In genomic region chr8:108709441-108709840, GRCm38 (mm10) we compare ENCODE assay signal across 10 mouse cellular contexts.
DNase-seq lines count a peak whose midpoint lies in the region; ATAC-seq lines count a peak whose summit lies in the region.
"Had no signal": no experiment of that assay in that cellular context is flagged by ENCODE, and none has a peak within 500 bp of the region (broad histone marks: within the 10 kb centered on the region; RNA-seq: fewer than 3 reads in every experiment).

No protein-coding gene starts in this region.

- ATAC-seq in heart, embryonic 14.5 days (ENCODE audit: insufficient number of reproducible peaks, insufficient read depth, low FRiP score, low read depth) = no peak
- ATAC-seq in embryonic facial prominence, embryonic 14.5 days (ENCODE audit: low read depth) = no peak
- ATAC-seq in hindbrain, embryonic 16.5 days = no peak
- ATAC-seq in midbrain, embryonic 12.5 days (ENCODE audit: low FRiP score, low read depth) = no peak

- H3K4me1 ChIP-seq in heart, embryonic 14.5 days (ENCODE audit: control insufficient read depth in 2 of 2, insufficient read depth in 2 of 2, low read length in 2 of 2) = peaks cover 31 to 68% of the 10 kb centered on the region in 2 experiments
- peaks cover 78% of the 10 kb centered on the region for H3K4me1 ChIP-seq in embryonic facial prominence, embryonic 14.5 days (ENCODE audit: control insufficient read depth, insufficient read depth, low read length)
- H3K4me1 ChIP-seq in hindbrain, embryonic 16.5 days (ENCODE audit: control insufficient read depth, insufficient read depth, low read depth, low read length) = peaks cover 6% of the 10 kb centered on the region
- peaks cover 85% of the 10 kb centered on the region for H3K4me1 ChIP-seq in midbrain, embryonic 12.5 days

- H3K36me3 ChIP-seq in heart, embryonic 14.5 days (ENCODE audit: control insufficient read depth, insufficient read depth, low read length) = no peaks in the 10 kb centered on the region
- no peaks in the 10 kb centered on the region for H3K36me3 ChIP-seq in embryonic facial prominence, embryonic 14.5 days (ENCODE audit: control insufficient read depth, insufficient read depth, low read length)
- H3K36me3 ChIP-seq in hindbrain, embryonic 16.5 days (ENCODE audit: control insufficient read depth, insufficient read depth, low read length) = no peaks in the 10 kb centered on the region
- no peaks in the 10 kb centered on the region for H3K36me3 ChIP-seq in midbrain, embryonic 12.5 days

- H3K4me2 ChIP-seq in heart, embryonic 14.5 days (ENCODE audit: low read length) = 0 out of 2 replicates have a peak overlapping the region, but pooled peaks have one; percentile 4
- peak overlapping the region; percentile 96; the same call in 1 of the 2 replicates for H3K4me2 ChIP-seq in embryonic facial prominence, embryonic 14.5 days (ENCODE audit: low read depth, low read length)
- H3K4me2 ChIP-seq in hindbrain, embryonic 16.5 days (ENCODE audit: low read length) = peak overlapping the region; percentile 32
- H3K4me2 ChIP-seq in midbrain, embryonic 12.5 days (replicated peaks) = peak overlapping the region; percentile 61

- H3K27ac ChIP-seq in heart, embryonic 14.5 days (replicated peaks in 1 of 2; ENCODE audit: control insufficient read depth in 1 of 2, insufficient read depth in 1 of 2, low read depth in 2 of 2, low read length in 2 of 2) = no peak overlapping the region
- peak overlapping the region; percentile 99 for H3K27ac ChIP-seq in embryonic facial prominence, embryonic 14.5 days (replicated peaks; ENCODE audit: low read depth, low read length)
- H3K27ac ChIP-seq in hindbrain, embryonic 16.5 days (ENCODE audit: low read depth, low read length) = peak overlapping the region; percentile 59
- peak overlapping the region; percentile 100 for H3K27ac ChIP-seq in midbrain, embryonic 12.5 days (replicated peaks)
- H3K27ac ChIP-seq: liver, embryonic 14.5 days had no signal

- H3K4me3 ChIP-seq in heart, embryonic 14.5 days (ENCODE audit: control insufficient read depth in 1 of 2, insufficient read depth in 1 of 2, low read depth in 1 of 2, low read length in 2 of 2) = no peak overlapping the region
- no peak overlapping the region for H3K4me3 ChIP-seq in embryonic facial prominence, embryonic 14.5 days (ENCODE audit: low read depth, low read length)
- H3K4me3 ChIP-seq in hindbrain, embryonic 16.5 days (ENCODE audit: low read length) = no peak overlapping the region; the same call in 1 of the 2 replicates
- no peak overlapping the region for H3K4me3 ChIP-seq in midbrain, embryonic 12.5 days

- no peaks in the 10 kb centered on the region for H3K9me3 ChIP-seq in heart, embryonic 14.5 days (ENCODE audit: control insufficient read depth, low read length)
- no peaks in the 10 kb centered on the region for H3K9me3 ChIP-seq in embryonic facial prominence, embryonic 14.5 days (ENCODE audit: control insufficient read depth, low read length)
- H3K9me3 ChIP-seq in hindbrain, embryonic 16.5 days (ENCODE audit: control insufficient read depth, low read length) = no peaks in the 10 kb centered on the region
- no peaks in the 10 kb centered on the region for H3K9me3 ChIP-seq in midbrain, embryonic 12.5 days

- DNase-seq in heart, postnatal 25 days (ENCODE audit: low spot score) = no peak
- no peak for DNase-seq in embryonic facial prominence, embryonic 14.5 days (ENCODE audit: low spot score)
- no peak for DNase-seq in cerebellum, adult 18-20 months
- DNase-seq in Muller cell, postnatal 12 days (ENCODE audit: inconsistent ontology term) = no peak
- DNase-seq in thymus, postnatal 10 days (ENCODE audit: low spot score in 2 of 2) = no peak
- DNase-seq: cerebellum, postnatal 14 days had no signal

- no peaks in the 10 kb centered on the region for H3K27me3 ChIP-seq in heart, embryonic 14.5 days (ENCODE audit: control insufficient read depth, insufficient read depth, low read length)
- no peaks in the 10 kb centered on the region for H3K27me3 ChIP-seq in embryonic facial prominence, embryonic 14.5 days (replicated peaks; ENCODE audit: control insufficient read depth, insufficient read depth, low read length)
- H3K27me3 ChIP-seq in hindbrain, embryonic 16.5 days (replicated peaks; ENCODE audit: control insufficient read depth, insufficient read depth, low read length) = peaks cover 3% of the 10 kb centered on the region; the same call in 1 of the 2 replicates
- no peaks in the 10 kb centered on the region for H3K27me3 ChIP-seq in midbrain, embryonic 12.5 days

- intact Hi-C loops in heart, postnatal 25 days (cut with DNase I) = loop anchor here (5.0 kb wide), 1 partner anchor 203 kb away; no protein-coding TSS in a partner anchor

- WGBS in heart, embryonic 14.5 days = 50% methylated on average over 2 of the region's 2 CpGs
- 46% methylated on average over 2 of the region's 2 CpGs for WGBS in embryonic facial prominence, embryonic 14.5 days
- WGBS in hindbrain, embryonic 16.5 days = 52% methylated on average over 2 of the region's 2 CpGs
- WGBS in midbrain, embryonic 12.5 days = 8% methylated on average over 2 of the region's 2 CpGs

- H3K9ac ChIP-seq in heart, embryonic 14.5 days (ENCODE audit: low read length) = no peak overlapping the region
- H3K9ac ChIP-seq in embryonic facial prominence, embryonic 14.5 days (ENCODE audit: low read depth, low read length) = peak overlapping the region; percentile 26
- H3K9ac ChIP-seq in hindbrain, embryonic 16.5 days (ENCODE audit: low read depth, low read length) = peak overlapping the region; percentile 43
- H3K9ac ChIP-seq in midbrain, embryonic 12.5 days (replicated peaks) = peak overlapping the region; percentile 53
- H3K9ac ChIP-seq: liver, embryonic 14.5 days had no signal

Comparison
In these comparisons a context has a peak if more than half of its experiments do, and no peak if none do; other contexts are left out.
1. H3K27ac ChIP-seq: peak in embryonic facial prominence, embryonic 14.5 days (single experiment), hindbrain, embryonic 16.5 days (single experiment) and midbrain, embryonic 12.5 days (single experiment); none in heart, embryonic 14.5 days (0 of 2).
2. H3K4me2 ChIP-seq: peak in every context shown above with its lines; median percentile 96 in embryonic facial prominence, embryonic 14.5 days; 61 in midbrain, embryonic 12.5 days; 32 in hindbrain, embryonic 16.5 days; 4 in heart, embryonic 14.5 days.